Mouse (Mus musculus) hindlimb bud, embryonic 11.5 days (tissue): Measurements from ENCODE around the gene Efcab5.

ENCODE experiments used
- DNase-seq: peaks from one replicate; pipeline ENCODE4 v3.0.0-alpha.2; 2012; ENCODE audit warnings: low read depth, low spot score; ENCODE audit errors: extremely low spot score

Gene Efcab5

DNA sequence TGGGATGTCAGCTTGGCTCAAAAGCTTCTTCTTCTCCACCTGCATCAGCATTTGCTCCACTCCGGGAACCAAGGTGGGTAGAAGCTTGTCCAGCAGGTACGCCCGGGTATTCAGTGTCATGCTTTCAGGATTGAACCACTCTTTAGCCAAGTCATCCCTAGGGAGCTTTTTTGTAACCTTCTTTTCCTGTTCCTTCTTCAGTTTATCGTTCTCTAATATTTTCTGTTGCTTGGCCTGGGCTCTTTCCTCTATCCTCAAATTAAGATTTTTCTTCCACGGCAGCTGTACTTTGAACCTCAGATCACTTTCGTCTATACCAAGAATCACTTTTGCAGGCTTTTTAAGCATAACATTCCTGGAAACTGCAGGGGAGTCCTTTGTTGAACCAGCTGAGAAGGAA is at the start of gene Efcab5:
Gene Efcab5, minus strand, starts transcription at position 101 of the 400 bp plus-strand sequence.
- no peak for DNase-seq

DNA sequence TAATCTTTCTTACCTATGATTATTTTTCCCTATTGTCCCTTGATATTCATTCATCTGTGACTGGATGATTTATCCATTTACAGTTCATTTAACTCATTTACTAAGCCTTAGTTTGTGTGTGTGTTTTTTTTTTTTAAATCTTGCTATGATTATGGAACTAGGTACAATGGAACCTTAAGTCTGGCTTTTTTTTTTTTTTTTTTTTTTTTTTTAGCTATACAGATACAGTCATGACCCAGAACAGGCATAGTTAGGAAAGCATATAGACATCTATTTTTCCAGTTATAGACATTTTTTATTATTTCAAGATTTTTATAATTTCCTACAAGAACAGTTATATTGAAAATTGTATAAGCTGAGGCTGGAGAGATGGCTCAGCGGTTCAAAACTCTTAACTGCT is 46.5 kb upstream of the Efcab5 start:
- no peak for DNase-seq

DNA sequence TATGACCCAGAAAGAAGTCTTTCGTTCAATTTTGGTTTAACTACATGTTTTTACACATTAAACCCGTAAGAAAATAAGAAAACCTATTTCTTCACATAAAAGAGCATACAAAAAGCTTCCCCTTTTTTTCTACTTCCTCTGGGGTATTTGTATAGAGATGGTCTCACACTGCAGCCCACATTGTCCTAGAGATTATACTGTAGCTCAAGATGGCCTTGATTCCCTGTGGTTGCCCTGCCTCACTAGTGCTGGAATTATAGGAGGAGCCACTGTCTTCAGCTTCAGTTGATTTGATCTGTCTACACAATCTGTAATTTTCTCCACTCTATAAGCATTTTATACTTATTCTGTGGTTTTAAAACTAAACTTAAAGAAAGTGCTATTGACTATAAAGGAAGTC is 42.7 kb upstream of the Efcab5 start:
- DNase-seq = no peak

DNA sequence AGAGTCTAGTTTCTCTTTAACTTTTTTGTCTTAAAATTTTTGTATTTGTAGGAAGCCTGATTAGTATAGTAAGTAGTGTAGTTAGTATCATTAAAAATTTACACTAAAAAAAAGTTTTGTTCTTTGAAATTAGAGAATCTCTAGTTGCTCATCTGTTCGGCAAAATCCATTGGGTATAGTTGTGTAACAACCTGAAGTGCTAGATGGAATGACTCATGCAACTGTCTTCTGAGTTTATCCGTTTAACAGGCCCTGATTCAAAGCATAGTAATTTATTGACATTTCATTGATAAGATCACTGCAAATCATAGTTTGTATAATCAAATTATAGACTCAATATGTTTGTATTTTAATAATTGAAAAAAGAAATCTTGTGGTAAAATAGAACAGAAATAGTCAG is 42.0 kb upstream of the Efcab5 start:
- no peak for DNase-seq

DNA sequence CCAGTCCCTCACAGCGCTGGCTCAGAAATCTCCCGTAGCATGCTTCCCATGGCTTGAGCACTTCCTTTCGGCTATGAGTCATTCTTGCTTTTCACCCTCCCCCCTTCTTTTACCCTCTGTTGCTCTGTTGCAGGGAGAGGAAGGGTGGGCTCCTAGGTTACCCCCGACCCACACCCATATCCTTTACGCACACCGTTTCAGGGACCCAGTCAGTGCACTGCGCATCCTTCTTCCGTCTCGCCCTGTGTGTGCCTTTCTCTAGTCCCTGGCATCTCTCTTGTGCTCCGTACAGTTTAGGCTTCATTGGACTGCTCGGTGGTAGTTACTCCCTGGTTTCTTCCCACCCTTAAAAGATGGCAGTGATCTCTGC is 28.0 kb upstream of the Efcab5 start:
- no peak for DNase-seq

DNA sequence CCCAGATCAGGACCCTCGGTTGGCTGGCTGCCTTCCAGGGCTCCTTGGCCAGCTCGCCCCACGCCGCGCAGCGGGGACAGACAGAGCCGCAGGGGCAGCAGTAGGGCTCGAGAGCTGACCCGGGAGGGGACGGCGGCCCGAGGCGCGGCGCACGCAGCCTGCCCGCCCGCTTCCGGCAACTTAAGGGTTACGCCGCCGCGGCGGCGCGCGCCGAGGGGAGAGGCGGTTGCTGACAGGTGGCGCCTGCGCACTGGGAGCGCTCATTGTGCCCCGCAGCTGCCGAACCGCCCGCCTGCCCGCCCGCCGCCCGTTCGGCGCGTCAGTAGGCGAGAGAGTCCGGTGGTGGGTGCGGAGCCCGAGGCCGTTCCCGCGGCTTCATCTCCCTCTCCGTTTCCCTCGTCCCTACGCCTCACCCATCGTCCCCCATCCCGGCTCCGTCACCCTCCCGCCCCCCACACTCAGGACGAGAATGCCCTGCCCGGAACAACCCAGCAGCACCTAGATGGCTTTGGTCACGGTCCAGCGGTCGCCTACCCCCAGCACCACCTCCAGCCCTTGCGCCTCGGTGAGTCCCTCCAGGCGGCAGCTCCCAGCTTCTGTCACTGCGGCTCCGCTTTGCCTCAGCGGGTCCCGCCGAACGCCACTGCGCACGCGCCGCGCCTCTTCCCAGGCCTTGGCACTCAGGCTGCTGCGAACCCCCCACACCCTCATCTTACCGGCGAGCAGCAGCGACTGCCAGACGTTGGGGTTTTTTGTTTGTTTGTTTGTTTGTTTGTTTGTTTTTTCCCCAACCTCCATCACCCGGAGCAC is 27.4 kb upstream of the Efcab5 start, which contains the start of gene Ssh2:
Gene Ssh2, plus strand, starts transcription at position 337 of the 810 bp plus-strand sequence.
- peak; percentile 46 for DNase-seq

DNA sequence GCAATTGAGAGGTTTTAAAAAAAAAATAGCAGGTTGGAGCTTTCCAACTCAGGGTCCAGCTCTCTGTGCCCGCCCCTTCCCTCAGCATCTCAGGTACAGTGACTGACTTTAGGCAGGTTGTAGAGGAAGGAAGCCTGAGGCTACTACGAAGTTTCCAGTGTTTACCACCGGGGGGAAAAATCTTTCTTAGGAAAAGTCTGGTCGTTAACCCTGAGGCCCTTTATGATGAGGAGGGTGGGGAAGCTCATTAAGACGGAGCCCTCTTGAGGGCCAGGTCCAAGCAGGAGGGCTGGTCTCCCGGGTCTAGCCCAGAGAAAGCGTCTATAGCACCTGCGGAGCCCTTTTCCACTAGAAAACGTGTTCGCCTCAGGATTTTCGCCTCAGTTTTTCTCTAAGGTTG is 26.7 kb upstream of the Efcab5 start:
- DNase-seq = no peak

DNA sequence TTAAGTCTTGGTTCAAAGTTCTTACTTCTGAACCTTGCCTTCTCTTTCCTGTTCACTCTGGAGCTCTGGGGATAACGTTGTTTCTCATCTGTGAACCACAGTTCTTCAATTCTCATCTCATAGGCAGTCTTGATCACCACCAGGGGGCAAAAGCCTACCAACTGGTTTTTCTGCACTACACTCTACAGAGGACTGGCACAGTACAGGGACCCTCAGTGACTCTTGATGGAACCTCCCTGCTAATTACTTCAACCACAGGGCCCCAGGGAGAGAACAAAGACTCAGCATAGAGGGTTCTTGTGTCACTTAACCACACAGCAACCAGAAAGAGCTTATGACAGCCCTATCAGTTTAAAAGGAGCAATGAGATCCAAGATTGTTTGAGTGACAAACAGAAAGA is 26.0 kb upstream of the Efcab5 start:
- DNase-seq = no peak

DNA sequence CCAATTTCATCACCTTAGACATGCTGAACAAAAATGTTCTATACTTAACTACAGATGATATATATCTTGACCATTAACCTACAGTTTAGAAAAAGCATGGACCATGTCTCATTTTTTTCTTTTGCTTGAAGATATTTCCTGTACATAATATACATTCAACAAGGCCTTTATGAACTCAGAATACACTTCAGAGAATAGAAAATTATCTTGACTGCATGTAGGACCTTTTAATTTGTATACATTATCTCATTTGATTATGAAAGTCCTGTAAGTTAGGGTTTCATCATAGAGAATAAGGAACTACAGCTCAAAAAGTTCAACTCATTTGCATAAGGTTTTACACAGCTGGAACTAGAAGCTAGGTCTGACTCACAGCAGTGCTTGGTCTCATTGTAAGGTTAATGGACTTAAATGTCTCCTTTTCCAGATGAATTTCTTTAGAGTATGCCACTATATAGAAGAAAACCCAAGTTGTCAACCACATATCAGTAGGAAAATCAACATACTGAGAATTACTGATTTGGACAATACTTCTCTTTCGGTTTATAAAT is 25.4 kb upstream of the Efcab5 start:
- no peak for DNase-seq

DNA sequence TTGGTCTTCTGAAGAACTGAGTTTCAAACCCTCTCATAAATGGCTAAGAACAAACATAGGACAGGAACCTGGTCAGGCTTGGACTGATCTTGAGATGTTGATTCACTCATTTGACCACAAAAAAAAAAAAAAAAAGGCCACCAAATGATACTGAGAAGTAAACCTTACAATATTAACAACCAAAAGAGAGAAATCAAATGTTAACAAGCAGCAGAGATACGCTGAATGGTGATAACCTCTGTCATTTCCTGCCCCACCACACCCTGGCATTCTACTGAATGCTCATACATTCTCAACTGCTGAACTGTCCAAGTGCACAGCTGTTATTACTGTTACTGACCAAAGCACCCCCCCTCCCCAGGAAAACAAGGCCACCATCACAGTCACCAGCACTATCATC is 11.9 kb upstream of the Efcab5 start:
- DNase-seq = no peak

DNA sequence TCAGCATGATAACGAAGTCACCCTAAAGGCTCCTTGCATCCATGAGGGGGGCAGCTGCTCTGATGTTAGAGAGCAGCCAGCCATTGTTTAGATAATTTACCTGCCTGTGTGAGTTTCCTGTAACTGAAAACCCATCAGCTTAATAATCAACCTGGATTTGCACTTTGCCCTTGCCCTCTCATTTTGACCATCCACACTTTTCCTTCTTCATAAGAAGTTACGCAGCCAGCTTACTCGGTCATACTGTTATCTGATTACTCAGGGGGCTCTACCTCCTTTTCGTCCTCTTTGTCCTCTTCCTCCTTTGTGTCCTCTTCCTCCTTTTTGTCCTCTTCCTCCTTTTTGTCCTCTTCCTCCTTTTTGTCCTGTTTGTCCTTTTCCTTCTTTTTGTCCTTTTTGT is 10.9 kb upstream of the Efcab5 start:
- DNase-seq = no peak

DNA sequence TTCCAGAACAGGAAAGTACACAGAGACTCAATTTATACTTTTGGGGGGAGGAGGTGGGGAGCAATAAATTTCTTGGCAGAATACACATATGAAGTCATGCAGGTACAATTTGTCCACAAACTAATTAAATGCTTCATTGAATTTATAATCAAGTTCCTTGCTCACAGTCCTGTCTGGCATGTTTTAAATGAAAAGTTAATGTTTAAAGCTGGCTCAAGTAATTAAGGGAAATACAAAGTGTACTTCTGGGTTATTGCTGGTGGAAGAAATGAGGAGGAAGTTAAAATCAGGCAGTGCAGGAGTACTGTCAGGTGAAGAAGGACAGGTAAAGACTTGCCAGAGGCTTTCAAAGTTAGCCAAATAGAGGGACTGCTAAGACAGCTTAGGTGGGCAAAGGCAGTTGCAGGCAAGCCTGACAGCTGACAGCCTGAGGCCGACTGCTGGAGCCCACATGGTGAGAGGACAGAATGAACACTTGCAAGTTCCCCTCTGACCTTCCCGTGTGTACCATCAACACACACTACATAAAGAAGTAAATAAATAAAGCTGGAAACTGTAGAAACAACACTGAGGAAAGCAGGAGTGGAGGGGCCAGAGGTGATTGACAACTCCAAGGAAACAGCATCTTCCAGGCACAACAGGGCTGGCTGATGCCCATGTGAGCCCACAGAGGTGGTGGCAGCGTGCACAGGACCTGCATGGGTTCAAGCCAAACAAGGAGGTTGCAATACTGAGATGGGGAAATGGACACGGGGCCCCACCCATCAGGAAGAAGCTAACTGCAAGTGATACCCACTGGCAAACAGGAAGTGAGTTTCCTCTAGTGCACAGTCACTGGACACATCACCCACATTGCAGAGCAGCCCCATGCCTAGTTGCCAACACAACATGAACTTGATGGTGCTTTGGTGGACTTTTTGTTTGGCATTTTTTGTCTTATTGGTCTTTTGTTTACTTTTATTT is 7.7 kb upstream of the Efcab5 start:
- no peak for DNase-seq

DNA sequence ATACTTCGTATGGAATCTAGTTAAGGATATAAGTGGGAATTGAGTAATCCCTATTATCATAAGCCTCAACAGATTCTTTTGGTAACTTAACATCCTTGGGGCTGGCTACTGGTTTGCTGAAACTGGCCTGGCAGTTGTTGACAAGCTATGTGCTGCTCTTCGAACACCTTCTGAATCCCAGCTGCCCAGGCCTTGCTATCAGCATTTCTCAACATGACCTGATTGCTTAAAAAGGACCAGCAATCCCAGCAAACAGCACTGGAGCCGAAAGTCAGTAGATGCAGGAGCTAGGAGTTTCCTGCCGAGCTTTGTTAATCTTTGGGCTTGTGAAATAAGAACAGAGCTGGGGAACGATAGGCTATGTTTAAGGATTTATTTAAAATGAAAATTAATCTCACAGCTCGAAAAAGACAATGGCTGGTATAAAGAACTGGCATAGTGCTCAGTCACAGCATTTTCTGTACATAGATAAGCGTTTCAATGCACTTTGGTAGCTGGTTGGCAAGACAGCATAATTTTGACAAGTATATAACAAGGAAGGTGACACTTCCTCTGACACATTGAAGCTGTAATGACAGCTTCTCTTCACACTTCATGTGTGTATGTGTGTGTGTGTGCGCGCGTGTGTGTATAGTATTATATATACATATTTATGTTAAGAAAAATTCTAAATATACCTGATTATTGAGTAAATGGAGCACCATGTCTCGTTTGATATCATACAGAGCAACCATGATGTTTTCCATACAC is 6.8 kb upstream of the Efcab5 start:
- DNase-seq = no peak

DNA sequence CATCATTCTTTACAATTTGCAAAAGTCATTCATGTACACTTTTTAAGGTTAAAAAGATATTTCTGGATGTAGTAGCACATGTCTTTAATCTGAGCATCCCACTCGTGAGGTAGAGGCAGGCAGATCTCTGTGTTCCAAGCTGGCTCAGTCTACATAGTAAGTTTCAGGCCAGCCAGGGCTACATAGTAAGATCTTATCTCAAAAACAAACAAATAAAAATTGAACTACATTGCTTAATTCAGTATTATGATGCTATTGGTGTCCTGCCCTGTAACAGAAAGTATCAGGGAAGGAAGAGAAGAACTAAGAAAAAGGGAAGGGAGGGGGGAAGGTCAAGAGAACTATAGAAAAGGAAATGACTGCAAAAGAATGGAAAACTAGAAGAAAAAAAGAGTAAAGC is 6.0 kb upstream of the Efcab5 start:
- DNase-seq = no peak

DNA sequence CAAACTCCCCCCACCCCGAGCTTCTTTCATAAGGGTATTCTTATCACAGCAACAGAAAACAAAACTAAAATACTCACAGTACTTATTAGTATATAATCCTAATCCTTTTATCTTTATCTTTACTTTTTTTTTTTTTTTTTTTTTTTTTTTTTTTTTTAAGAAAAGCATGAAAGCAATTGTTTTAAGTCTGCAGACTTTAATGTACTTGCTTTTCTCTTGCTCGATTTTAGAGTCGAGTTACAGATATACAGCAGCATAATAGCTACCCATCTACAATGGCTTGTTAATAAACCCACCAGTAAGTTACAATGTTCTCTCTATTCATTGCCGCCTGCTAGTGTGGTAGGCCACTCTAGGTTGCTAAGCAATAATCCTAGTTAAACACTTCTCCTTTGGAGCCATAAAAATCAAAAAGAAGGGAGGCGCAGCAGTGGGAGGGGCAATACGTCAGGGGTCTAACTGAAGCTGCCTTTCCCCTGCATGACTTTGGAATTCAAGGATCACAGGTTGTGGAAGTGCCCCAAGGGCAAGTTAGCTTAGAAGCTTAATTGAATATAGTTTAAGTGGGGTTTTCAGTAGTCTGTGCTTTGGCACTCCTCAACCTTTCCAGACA is 5.3 kb upstream of the Efcab5 start:
- peak; percentile 31 for DNase-seq

DNA sequence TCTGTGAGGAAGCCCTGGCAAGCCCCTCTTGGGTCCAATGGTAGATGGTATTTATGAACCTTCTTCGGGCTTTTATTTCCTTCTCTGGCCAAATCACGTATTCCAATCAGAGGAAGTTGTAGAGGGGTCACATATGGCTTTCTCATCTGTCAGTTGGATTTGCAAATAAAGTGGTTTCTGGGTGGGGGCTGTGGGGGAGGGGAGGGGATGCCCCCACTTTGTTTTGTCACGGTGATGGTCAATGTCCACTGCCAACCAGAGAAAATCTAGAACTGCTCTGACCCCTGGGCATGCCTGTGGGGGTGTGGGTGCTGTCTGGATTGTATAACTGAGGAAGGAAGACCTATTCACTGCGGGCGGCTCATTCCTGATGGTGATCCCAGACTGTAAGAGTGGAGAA is 4.6 kb upstream of the Efcab5 start:
- DNase-seq = no peak

DNA sequence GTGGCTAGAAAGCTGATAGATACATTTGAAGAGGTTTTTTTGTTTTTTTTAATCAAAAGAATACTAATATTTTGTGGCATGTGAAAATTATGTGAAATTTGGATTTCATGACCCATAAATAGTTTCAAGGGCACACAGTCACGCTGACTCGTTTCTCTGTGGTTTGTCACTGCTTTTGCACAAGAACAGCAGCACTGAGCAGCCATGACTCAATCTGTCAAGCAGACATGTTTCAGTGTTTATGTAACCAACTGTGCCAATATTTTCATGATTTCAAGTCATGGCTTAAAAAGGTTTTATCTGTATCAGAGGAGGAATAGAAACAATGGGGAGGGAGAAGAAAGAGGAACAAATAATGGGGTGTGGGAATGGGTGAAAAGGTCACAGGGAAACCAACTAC is 3.8 kb downstream of the Efcab5 start:
- DNase-seq = no peak

DNA sequence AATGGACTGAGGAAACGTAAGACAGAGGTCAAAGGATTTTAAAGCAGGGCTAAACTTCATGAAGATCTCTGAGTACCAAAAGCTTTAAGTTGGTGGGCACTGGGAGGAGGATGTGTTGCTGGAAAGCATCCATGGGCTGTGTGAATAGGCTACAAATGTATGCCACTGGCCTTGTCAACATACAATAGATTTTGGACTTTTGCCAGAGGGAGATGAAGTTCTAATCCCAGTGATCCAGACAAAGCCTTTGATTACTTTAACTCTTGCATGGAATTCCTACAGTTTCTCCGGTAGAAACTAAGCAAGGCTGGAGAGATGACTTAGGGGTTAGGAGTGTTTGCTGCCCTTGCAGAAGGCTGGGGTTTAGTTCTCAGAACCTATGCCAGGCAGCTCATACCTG is 6.2 kb downstream of the Efcab5 start:
- DNase-seq = no peak

DNA sequence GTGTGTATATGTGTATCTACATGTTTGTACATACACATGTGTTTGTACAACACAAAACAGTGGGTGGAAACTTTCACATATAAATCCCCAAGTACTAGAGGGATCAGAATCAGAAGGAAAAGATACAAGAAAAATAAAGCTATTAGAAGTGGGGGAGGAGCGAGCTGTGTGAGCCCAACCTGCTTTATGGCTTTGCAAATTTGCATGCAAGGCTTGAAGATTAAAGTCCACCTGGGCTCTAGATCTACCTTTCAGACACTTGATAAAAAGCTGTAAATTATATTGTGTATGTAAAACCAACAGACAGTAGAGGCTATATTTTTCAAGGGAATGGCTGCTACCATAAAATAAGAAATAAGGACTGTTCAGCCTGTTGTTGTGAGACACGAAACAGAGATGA is 6.7 kb downstream of the Efcab5 start:
- DNase-seq = no peak

DNA sequence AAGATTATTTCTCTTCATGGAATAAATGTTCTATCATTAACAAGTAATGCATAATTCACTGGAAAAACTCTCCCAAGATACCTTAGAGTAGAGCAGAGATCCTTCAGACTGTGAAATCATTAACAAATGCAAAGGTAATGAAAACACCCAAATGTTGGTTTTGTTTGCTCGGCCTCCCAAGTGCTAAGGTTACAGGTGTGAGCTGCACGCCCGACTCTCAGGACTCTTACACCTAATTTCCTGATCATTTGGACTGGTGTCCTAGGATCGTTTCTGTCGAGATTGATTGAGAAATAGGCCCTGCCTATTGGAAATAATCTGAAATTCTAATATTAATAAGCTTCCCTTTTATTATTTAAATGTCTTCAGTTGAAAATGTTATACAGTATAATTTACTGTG is 7.2 kb downstream of the Efcab5 start:
- DNase-seq = no peak

DNA sequence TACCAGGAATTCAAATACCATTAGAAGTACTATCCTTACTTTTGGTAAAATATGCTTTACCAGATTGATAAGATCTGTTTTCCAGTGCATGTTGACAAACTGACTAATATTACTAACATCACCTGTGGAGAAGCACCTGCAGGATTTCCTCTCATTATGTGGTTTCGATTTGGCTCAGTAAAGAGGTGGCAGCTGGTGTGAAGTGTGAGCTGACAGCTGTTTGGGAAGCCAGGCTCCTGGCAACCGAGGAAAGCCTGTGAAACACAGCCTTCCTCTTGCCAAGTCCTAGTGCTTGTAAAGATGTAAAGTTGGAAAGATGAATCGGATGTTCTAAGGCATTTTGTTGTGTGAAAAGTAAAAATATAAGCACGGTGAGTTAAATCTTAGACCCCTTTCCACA is 7.9 kb downstream of the Efcab5 start:
- DNase-seq = peak; percentile 10
